Mouse (Mus musculus) myocyte (in vitro differentiated cells): ENCODE results near the gene Prdm9.

Experiments used
- E2F4 ChIP-seq: IDR thresholded peaks from one replicate; pipeline ENCODE4 v1.6.1; 2011; ENCODE audit warnings: mild to moderate bottlenecking, control low read depth, moderate library complexity; ENCODE audit not compliant: insufficient read depth
- MAX ChIP-seq: IDR thresholded peaks from one replicate; pipeline ENCODE4 v1.6.1; 2011; ENCODE audit warnings: low read depth, mild to moderate bottlenecking, control low read depth
- MYOG ChIP-seq, 3 experiments: IDR thresholded peaks; one replicate each; pipeline ENCODE4 v1.6.1; 2011; ENCODE audit warnings: control low read depth in 2 of 3, low read depth in 2 of 3, mild to moderate bottlenecking in 2 of 3; ENCODE audit not compliant: insufficient read length in 2 of 3, control insufficient read depth in 1 of 3, insufficient read depth in 1 of 3
- POLR2A ChIP-seq: IDR thresholded peaks from one replicate; pipeline ENCODE4 v1.6.1; 2011; ENCODE audit warnings: low read depth, mild to moderate bottlenecking, control low read depth, moderate library complexity; ENCODE audit not compliant: insufficient read length
- POLR2AphosphoS2 ChIP-seq: IDR thresholded peaks from one replicate; pipeline ENCODE4 v1.6.1; 2011; ENCODE audit warnings: low read depth, control low read depth; ENCODE audit not compliant: insufficient read length
- SRF ChIP-seq: IDR thresholded peaks from one replicate; pipeline ENCODE4 v1.6.1; 2011; ENCODE audit warnings: low read depth; ENCODE audit not compliant: control insufficient read depth, insufficient read length
- TCF12 ChIP-seq: IDR thresholded peaks from one replicate; pipeline ENCODE4 v1.6.1; 2011; ENCODE audit warnings: mild to moderate bottlenecking, control low read depth; ENCODE audit not compliant: poor library complexity, insufficient read depth, severe bottlenecking
- USF1 ChIP-seq: IDR thresholded peaks from one replicate; pipeline ENCODE4 v1.6.1; 2011; ENCODE audit warnings: low read depth, mild to moderate bottlenecking, control low read depth, moderate library complexity

- TF ChIP-seq POLR2A (no peak), POLR2AphosphoS2 (no peak), E2F4 (no peak), MAX (no peak), SRF (no peak), TCF12 (no peak), USF1 (no peak), MYOG (IDR thresholded peaks at IDR 0.05; ENCODE audit: control insufficient read depth in 1 of 3, insufficient read depth in 1 of 3, insufficient read length in 2 of 3, low read depth in 2 of 3) (no peak)
These were observed 18.9 kb upstream of the Prdm9 start for GRCm38 (mm10) chr17:15583071-15583470.
